27 mouse cellular contexts compared by ENCODE assay signal in genomic region chr10:43226391-43226790, GRCm38 (mm10). TPM values are rescaled to one million over a fixed set of nuclear protein-coding genes. Genes with fewer than 3 reads are reported as not detected.
"Had no signal": no experiment of that assay in that cellular context is flagged by ENCODE, and none has a peak within 500 bp of the region (broad histone marks: within the 10 kb centered on the region; RNA-seq: fewer than 3 reads in every experiment).

No protein-coding gene starts in this region.

- H3K27me3 ChIP-seq: limb, embryonic 12.5 days; limb, embryonic 15.5 days; liver, embryonic 15.5 days; lung, embryonic 15.5 days; neural tube, embryonic 12.5 days; neural tube, embryonic 15.5 days had no signal

- H3K27ac ChIP-seq: left cerebral cortex, adult 2 months; limb, embryonic 12.5 days; limb, embryonic 15.5 days; liver, embryonic 15.5 days; lung, embryonic 15.5 days; neural tube, embryonic 12.5 days; neural tube, embryonic 15.5 days; stomach, postnatal 0 days had no signal

- H3K9me3 ChIP-seq: limb, embryonic 12.5 days; limb, embryonic 15.5 days; liver, embryonic 15.5 days; lung, embryonic 15.5 days; neural tube, embryonic 12.5 days; neural tube, embryonic 15.5 days had no signal

- H3K4me3 ChIP-seq: left cerebral cortex, adult 2 months; limb, embryonic 12.5 days; limb, embryonic 15.5 days; liver, embryonic 15.5 days; lung, embryonic 15.5 days; neural tube, embryonic 12.5 days; neural tube, embryonic 15.5 days had no signal

- DNase-seq: kidney, adult 18-20 months; kidney, postnatal 10 days; kidney, postnatal 36 days; layer of hippocampus, postnatal 36 days; left cerebral cortex, postnatal 4 days; lung, adult 18-20 months; lung, postnatal 10 days; lung, postnatal 4 days; midbrain, embryonic 14.5 days; right cerebral cortex, adult 18-20 months; right cerebral cortex, postnatal 14 days; right cerebral cortex, postnatal 4 days; thymus, adult 18-20 months; thymus, postnatal 14 days; thymus, postnatal 4 days had no signal

- H3K36me3 ChIP-seq: limb, embryonic 12.5 days; limb, embryonic 15.5 days; liver, embryonic 15.5 days; lung, embryonic 15.5 days; neural tube, embryonic 12.5 days; neural tube, embryonic 15.5 days had no signal

- H3K4me2 ChIP-seq: limb, embryonic 12.5 days; limb, embryonic 15.5 days; liver, embryonic 15.5 days; lung, embryonic 15.5 days; midbrain, embryonic 11.5 days; neural tube, embryonic 12.5 days; neural tube, embryonic 15.5 days had no signal

- ATAC-seq: intestine, embryonic 16.5 days had no signal

- H3K9ac ChIP-seq: limb, embryonic 12.5 days; limb, embryonic 15.5 days; liver, embryonic 15.5 days; lung, embryonic 15.5 days; neural tube, embryonic 12.5 days; neural tube, embryonic 15.5 days had no signal

RNA-seq across cellular contexts. Expression of gene 9030612E09Rik, which starts 51.9 kb away (rescaled TPM):
- total RNA-seq: megakaryocyte progenitor cell, adult 5-6 weeks; megakaryocyte-erythroid progenitor cell, adult 5-6 weeks had no signal
- polyA plus RNA-seq: liver, embryonic 15.5 days had no signal

RNA-seq across cellular contexts. Expression of gene Sobp, which starts 52.1 kb away (rescaled TPM):
- total RNA-seq: megakaryocyte progenitor cell, adult 5-6 weeks; megakaryocyte-erythroid progenitor cell, adult 5-6 weeks had no signal
